Mouse (Mus musculus) kidney, adult 2 months (tissue): ENCODE results near the gene Cyp39a1. TPM values are rescaled to one million over a fixed set of nuclear protein-coding genes. Genes with fewer than 3 reads are reported as not detected.

Experiments used
- DNase-seq: peaks from one replicate; pipeline ENCODE4 v3.0.0; 2021
- H3K27ac ChIP-seq: fragments of 200-500 bp; 2 replicates; pipeline ENCODE4 v1.5.1; 2012; ENCODE audit warnings: low read depth, low read length, control low read depth, inconsistent platforms; ENCODE audit not compliant: insufficient read depth
- H3K27me3 ChIP-seq: fragments of 200-500 bp; replicated peaks from 2 replicates; pipeline ENCODE4 v1.6.1; 2012; ENCODE audit warnings: mild to moderate bottlenecking, moderate library complexity, low read length, inconsistent platforms; ENCODE audit not compliant: control insufficient read depth, insufficient read depth
- H3K36me3 ChIP-seq: fragments of 200-500 bp; 2 replicates; pipeline ENCODE4 v1.6.1; 2012; ENCODE audit warnings: mild to moderate bottlenecking, moderate library complexity, low read length, inconsistent platforms; ENCODE audit not compliant: control insufficient read depth, insufficient read depth
- H3K4me1 ChIP-seq: fragments of 200-500 bp; 2 replicates; pipeline ENCODE4 v1.6.1; 2011; ENCODE audit warnings: low read length; ENCODE audit not compliant: control insufficient read depth, insufficient read depth
- H3K4me3 ChIP-seq: fragments of 200-500 bp; 2 replicates; pipeline ENCODE4 v1.5.1; 2011; ENCODE audit warnings: mild to moderate bottlenecking, low read depth, low read length, control low read depth; ENCODE audit not compliant: insufficient read depth
- CTCF ChIP-seq: fragments of 200-500 bp; conservative IDR thresholded peaks from 2 replicates; pipeline ENCODE4 v1.5.1; 2011; ENCODE audit warnings: low read depth, mild to moderate bottlenecking, control low read depth, low read length, moderate library complexity, mixed read lengths; ENCODE audit not compliant: insufficient read depth, insufficient read length
- POLR2A ChIP-seq: fragments of 200-500 bp; IDR thresholded peaks from one replicate; pipeline ENCODE4 v1.6.1; 2011; ENCODE audit warnings: low read depth, low read length, control low read depth
- WGBS: fragments of 180-500 bp; shearing (Covaris S2); methylation state at CpG from one replicate; pipeline ENCODE4 v1.1.7; 2018; 5-methylcytosine and 5-hydroxymethylcytosine counted together
- polyA plus RNA-seq: library from polyadenylated mRNA; depleted of rRNA; stranded (reverse); fragments of >200 nt; gene quantifications from 2 replicates; pipeline ENCODE4 v1.2.3, GENCODE M21; 2012

Gene Cyp39a1
- polyA plus RNA-seq, 1 experiment = 3.6 TPM

DNA sequence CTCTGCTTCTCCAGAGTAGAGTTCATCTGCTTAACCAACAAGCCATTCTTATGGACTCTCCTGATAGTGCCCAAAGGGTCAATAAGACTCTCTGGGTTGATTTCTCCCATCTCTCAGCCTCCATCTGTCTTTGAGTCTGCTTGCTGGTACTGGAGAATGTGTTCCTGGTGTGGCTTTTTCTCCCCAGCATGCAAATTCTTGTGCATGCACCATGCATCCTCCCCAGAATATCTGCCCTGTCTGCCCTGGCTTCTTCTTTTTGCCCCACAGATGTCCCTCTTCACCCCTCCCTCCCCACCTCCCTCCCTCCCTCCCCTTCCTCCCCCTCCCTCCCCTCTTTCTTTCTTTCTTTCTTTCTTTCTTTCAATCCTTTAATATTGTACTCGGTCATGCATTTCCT, 10.1 kb downstream of the Cyp39a1 start:
- no peak for DNase-seq
- Histone ChIP-seq H3K4me3 (no peak overlapping the region), H3K27ac (no peak overlapping the region), H3K4me1 (peaks cover 3% of the 10 kb centered on the region; the same call in 1 of the 2 replicates), H3K36me3 (no peaks in the 10 kb centered on the region), H3K27me3 (no peaks in the 10 kb centered on the region)
- TF ChIP-seq POLR2A (no peak), CTCF (no peak)
- WGBS = 14% methylated on average over 1 of the region's 1 CpGs

DNA sequence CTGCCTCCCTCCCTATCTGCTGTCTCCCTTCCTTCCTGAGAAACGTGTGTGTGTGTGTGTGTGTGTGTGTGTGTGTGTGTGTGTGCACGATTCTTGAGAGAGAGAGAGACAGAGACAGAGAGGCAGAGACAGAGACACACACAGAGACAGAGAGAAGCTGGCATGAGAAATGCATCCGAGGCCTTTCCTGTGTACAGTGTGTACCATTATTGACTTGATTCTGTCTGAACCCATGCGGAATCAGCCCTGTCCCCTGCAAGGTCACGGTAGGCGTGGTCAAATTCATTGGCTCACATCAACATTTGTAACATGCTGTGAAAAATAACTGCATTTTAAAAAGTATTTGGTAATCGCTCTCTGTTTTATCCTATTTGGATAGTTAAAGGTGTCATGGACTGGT, 16.9 kb downstream of the Cyp39a1 start:
- 84% methylated on average over 7 of the region's 7 CpGs for WGBS
- DNase-seq = no peak
- Histone ChIP-seq H3K27me3 (no peaks in the 10 kb centered on the region), H3K4me1 (no peaks in the 10 kb centered on the region), H3K27ac (no peak overlapping the region), H3K36me3 (no peaks in the 10 kb centered on the region; the same call in 1 of the 2 replicates), H3K4me3 (no peak overlapping the region)
- TF ChIP-seq CTCF = no peak
- no peak for TF ChIP-seq POLR2A

DNA sequence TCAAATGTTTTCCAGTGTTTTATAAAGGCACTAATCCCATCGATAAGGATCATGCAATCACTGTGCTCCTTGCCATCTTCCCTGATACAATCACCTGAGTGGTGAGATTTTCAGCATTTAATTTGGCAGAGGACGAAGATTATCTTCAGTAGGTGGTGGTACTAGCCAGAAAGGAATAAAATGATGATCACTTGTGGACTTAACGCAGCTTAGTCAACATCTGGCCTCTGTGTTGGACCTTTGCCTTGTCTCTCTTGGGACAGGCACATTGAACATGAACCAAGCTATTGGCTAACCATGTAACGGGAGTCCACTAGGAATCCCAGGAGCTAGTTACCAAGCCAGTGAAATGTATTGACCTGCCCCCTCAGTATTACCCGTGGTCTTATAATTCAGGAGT, 17.4 kb downstream of the Cyp39a1 start:
- no peak overlapping the region for H3K27ac ChIP-seq
- DNase-seq = no peak
- no peak overlapping the region for H3K4me3 ChIP-seq
- no peaks in the 10 kb centered on the region for H3K27me3 ChIP-seq
- 95% methylated on average over 5 of the region's 5 CpGs for WGBS
- H3K4me1 ChIP-seq = no peaks in the 10 kb centered on the region
- TF ChIP-seq POLR2A = no peak
- no peak for TF ChIP-seq CTCF
- H3K36me3 ChIP-seq = no peaks in the 10 kb centered on the region; the same call in 1 of the 2 replicates

DNA sequence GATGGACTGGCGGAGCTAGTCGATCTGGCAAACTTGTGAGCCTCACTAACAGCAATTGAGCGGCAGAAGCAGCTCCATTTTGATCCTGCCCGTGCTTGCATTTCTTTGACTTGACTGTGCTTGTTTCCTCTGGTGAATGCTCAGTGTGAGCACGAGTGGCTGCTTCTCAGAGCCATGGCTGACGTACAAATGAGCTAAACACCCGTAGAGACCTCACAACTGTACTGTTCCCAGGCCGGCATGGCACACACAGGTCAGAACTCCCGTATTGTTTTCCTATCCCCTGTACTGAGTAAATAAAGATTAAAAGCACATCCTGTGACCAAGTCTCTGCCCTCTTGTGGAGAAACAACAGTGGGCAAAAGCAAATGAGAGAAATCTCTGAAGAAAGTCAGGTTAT, 22.4 kb downstream of the Cyp39a1 start:
- no peak for TF ChIP-seq POLR2A
- TF ChIP-seq CTCF = no peak
- DNase-seq = no peak
- WGBS = 80% methylated on average over 9 of the region's 9 CpGs
- Histone ChIP-seq H3K27ac (no peak overlapping the region), H3K27me3 (no peaks in the 10 kb centered on the region), H3K4me3 (no peak overlapping the region), H3K4me1 (no peaks in the 10 kb centered on the region), H3K36me3 (no peaks in the 10 kb centered on the region)

DNA sequence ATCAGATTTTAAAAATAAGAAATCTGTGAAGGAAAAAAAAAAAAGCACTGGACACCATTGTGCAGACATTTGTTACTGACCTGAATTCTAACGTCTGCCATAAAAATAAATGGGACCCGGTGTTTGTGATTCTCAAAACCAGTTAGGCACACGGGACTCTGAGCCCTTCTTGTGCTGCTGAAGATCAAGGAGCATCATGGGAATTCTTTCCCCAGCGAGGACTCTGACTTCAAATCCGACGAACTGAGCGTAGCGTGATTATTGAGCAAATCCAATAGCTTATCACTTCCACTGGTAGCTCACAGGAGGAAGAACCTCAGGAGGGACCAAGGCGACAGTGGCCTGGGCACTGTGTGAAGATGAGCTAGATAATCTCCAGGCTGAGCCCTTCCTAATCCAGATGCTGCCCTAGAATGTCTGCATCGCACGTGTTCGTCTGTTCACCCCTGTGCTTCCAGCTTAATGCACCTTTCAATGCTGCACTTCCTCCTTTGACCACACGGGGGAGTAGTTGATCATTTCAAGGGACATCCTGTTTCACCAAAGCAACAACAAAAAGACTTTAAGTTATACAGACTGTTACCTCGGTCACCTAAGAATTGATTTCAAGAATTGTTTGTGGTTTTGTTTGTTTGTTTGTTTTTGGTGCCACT, 31.9 kb downstream of the Cyp39a1 start:
- Histone ChIP-seq H3K27ac (no peak overlapping the region), H3K27me3 (no peaks in the 10 kb centered on the region), H3K4me3 (no peak overlapping the region), H3K4me1 (no peaks in the 10 kb centered on the region), H3K36me3 (no peaks in the 10 kb centered on the region)
- 48% methylated on average over 14 of the region's 14 CpGs for WGBS
- peak; percentile 69 for DNase-seq
- TF ChIP-seq CTCF (peak; percentile 74), POLR2A (no peak)

DNA sequence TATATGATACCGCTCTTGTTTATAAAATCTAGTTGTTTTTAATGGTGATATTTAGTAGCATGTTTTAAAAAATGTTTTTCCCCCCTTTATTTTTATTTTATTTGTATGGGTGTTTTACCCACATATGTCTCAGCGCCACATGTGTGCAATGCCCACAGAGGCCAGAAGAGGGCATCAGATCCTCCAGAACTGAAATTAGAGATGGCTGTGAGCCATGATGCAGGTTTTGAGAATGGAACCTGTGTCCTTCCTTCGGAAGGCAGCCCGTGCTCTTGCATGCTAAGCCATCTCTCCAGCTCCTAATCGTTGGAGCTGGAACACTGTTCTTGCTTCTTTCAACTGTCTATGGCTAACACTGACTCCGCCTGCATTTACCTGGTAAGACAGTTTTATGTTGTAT, 33.8 kb downstream of the Cyp39a1 start:
- peak; percentile 55 for DNase-seq
- H3K4me1 ChIP-seq = no peaks in the 10 kb centered on the region
- peak; percentile 71 for TF ChIP-seq CTCF
- TF ChIP-seq POLR2A = no peak
- H3K27ac ChIP-seq = no peak overlapping the region
- no peak overlapping the region for H3K4me3 ChIP-seq
- H3K27me3 ChIP-seq = no peaks in the 10 kb centered on the region
- H3K36me3 ChIP-seq = no peaks in the 10 kb centered on the region
- 63% methylated on average over 6 of the region's 6 CpGs for WGBS

DNA sequence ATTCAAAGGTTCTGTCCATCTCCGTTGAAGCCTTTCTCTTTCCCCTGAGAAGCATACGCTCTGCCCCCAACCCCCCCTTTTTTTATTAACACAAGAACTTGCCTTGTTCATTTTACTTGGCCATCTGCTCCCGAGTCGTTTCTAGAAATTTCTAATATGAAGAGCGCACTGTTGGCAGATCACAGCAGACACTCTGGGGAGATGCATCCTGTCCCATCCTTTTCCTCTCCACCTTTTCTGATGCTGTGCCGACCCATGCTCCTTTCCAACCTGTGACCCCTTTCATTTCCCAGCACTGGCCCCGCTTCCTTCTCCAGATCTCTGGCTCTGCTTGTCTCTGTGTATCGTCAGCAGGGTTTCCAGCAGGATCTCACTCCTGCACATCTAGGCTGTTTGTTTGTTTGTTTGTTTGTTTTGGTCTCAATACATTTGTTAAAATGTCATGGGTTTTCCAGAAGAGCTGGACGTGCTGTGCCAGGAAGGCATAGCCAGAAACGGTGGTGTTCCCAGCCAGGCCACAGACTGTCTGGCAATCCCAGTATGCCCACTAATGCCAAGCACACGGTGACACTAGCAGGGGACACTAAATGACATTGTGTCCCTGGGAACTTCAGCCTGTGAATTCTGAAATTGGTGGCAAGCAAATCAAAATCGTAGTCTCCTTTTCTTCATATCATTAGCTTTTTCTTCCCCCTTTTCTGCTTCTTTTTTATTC, 37.1 kb downstream of the Cyp39a1 start:
- no peaks in the 10 kb centered on the region for H3K36me3 ChIP-seq

More for the DNA sequence above, 37.1 kb downstream of the Cyp39a1 start:
- Histone ChIP-seq H3K4me3 (no peak overlapping the region), H3K4me1 (no peaks in the 10 kb centered on the region), H3K27me3 (no peaks in the 10 kb centered on the region), H3K27ac (no peak overlapping the region)
- DNase-seq = no peak
- 88% methylated on average over 12 of the region's 12 CpGs for WGBS
- TF ChIP-seq POLR2A (no peak), CTCF (no peak)
